Mouse (Mus musculus) lung, postnatal 25 days (tissue): ENCODE results near the gene Nbea.

Experiments used
- DNase-seq: peaks from one replicate; pipeline ENCODE4 v3.0.0; 2022; ENCODE audit warnings: low spot score

The Nbea gene

GRCm38 (mm10) chr3:56183159-56184133, at the start of gene Nbea:
Nbea (minus strand) TSS chr3:56183701.
- peak; percentile 82 for DNase-seq

- no peak for DNase-seq
Measured at GRCm38 (mm10) chr3:56229283-56229682, 45.8 kb upstream of the Nbea start.

- DNase-seq: no peak
Measured at GRCm38 (mm10) chr3:56215989-56216388, 32.5 kb upstream of the Nbea start.

GRCm38 (mm10) chr3:56203968-56204367, 20.5 kb upstream of the Nbea start:
- DNase-seq: no peak

- DNase-seq: no peak
Measured at GRCm38 (mm10) chr3:56188238-56188637, 4.7 kb upstream of the Nbea start.

- DNase-seq: peak; percentile 19
Measured at GRCm38 (mm10) chr3:56187131-56187779, 3.8 kb upstream of the Nbea start.

GRCm38 (mm10) chr3:56182371-56183158, 936 bp downstream of the Nbea start:
- DNase-seq: no peak

- no peak for DNase-seq
Measured at GRCm38 (mm10) chr3:56181991-56182370, 1.5 kb downstream of the Nbea start.

GRCm38 (mm10) chr3:56181025-56181424, 2.5 kb downstream of the Nbea start:
- no peak for DNase-seq

GRCm38 (mm10) chr3:56157864-56158263, 25.6 kb downstream of the Nbea start:
- no peak for DNase-seq

GRCm38 (mm10) chr3:56126674-56127073, 56.8 kb downstream of the Nbea start:
- peak; percentile 6 for DNase-seq

- no peak for DNase-seq
Measured at GRCm38 (mm10) chr3:56116647-56117046, 66.9 kb downstream of the Nbea start.

- DNase-seq: no peak
Measured at GRCm38 (mm10) chr3:56108101-56108500, 75.4 kb downstream of the Nbea start.

GRCm38 (mm10) chr3:56097105-56097504, 86.4 kb downstream of the Nbea start:
- no peak for DNase-seq

- DNase-seq: peak; percentile 2
Measured at GRCm38 (mm10) chr3:56079015-56079612, 104.4 kb downstream of the Nbea start.

GRCm38 (mm10) chr3:56067849-56068248, 115.7 kb downstream of the Nbea start:
- DNase-seq: peak; percentile 50

GRCm38 (mm10) chr3:56066360-56067040, 117.0 kb downstream of the Nbea start:
- DNase-seq: peak; percentile 3

GRCm38 (mm10) chr3:56065234-56065633, 118.3 kb downstream of the Nbea start:
- DNase-seq: no peak

- DNase-seq: peak; percentile 37
Measured at GRCm38 (mm10) chr3:56045659-56046336, 137.7 kb downstream of the Nbea start.

- DNase-seq: no peak
Measured at GRCm38 (mm10) chr3:56043091-56043490, 140.4 kb downstream of the Nbea start.

GRCm38 (mm10) chr3:56039494-56039893, 144.0 kb downstream of the Nbea start:
- no peak for DNase-seq
